Mouse (Mus musculus) lung, postnatal 4 days (tissue): Measurements from ENCODE around the gene Ncapd2.
A peak's percentile ranks its signal among the peaks of the same experiment; 100 is the strongest.

Experiments used
- DNase-seq, 2 experiments: peaks; one replicate each; pipeline ENCODE4 v3.0.0; 2021

The Ncapd2 gene

GRCm38 (mm10) chr6:125146797-125147196, 44.7 kb downstream of the Ncapd2 start:
- peak; percentile 27 to 49 for DNase-seq

- DNase-seq: no peak
Measured at GRCm38 (mm10) chr6:125146148-125146547, 45.4 kb downstream of the Ncapd2 start.

GRCm38 (mm10) chr6:125145479-125145951, 46.0 kb downstream of the Ncapd2 start:
- peak; percentile 38 to 59 for DNase-seq

GRCm38 (mm10) chr6:125145001-125145400, 46.5 kb downstream of the Ncapd2 start, which contains the start of gene Iffo1:
TSS of gene Iffo1 (plus strand) at chr6:125145241.
- DNase-seq: peak; percentile 91 to 93

- no peak for DNase-seq
Measured at GRCm38 (mm10) chr6:125143904-125144303, 47.6 kb downstream of the Ncapd2 start.

- no peak for DNase-seq
Measured at GRCm38 (mm10) chr6:125143128-125143527, 48.4 kb downstream of the Ncapd2 start.

- no peak for DNase-seq
Measured at GRCm38 (mm10) chr6:125142436-125142835, 49.1 kb downstream of the Ncapd2 start.

GRCm38 (mm10) chr6:125139747-125140146, 51.8 kb downstream of the Ncapd2 start:
- no peak for DNase-seq

- peak; percentile 39 to 55 for DNase-seq
Measured at GRCm38 (mm10) chr6:125137002-125137671, 54.4 kb downstream of the Ncapd2 start.

- DNase-seq: no peak
Measured at GRCm38 (mm10) chr6:125132470-125132869, 59.0 kb downstream of the Ncapd2 start.

GRCm38 (mm10) chr6:125131302-125132156, 60.0 kb downstream of the Ncapd2 start, which contains the start of gene Nop2:
TSS of gene Nop2 (plus strand) at chr6:125131909.
- peak; percentile 91 to 93 for DNase-seq

GRCm38 (mm10) chr6:125129710-125130402, 61.6 kb downstream of the Ncapd2 start:
- no peak for DNase-seq

GRCm38 (mm10) chr6:125128724-125129123, 62.8 kb downstream of the Ncapd2 start:
- no peak for DNase-seq

GRCm38 (mm10) chr6:125119387-125119786, 72.1 kb downstream of the Ncapd2 start:
- no peak for DNase-seq
